Mouse (Mus musculus): Measurements from ENCODE around the gene Fam120a.
A peak's percentile ranks its signal among the peaks of the same experiment; 100 is the strongest.

The Fam120a gene

DNA sequence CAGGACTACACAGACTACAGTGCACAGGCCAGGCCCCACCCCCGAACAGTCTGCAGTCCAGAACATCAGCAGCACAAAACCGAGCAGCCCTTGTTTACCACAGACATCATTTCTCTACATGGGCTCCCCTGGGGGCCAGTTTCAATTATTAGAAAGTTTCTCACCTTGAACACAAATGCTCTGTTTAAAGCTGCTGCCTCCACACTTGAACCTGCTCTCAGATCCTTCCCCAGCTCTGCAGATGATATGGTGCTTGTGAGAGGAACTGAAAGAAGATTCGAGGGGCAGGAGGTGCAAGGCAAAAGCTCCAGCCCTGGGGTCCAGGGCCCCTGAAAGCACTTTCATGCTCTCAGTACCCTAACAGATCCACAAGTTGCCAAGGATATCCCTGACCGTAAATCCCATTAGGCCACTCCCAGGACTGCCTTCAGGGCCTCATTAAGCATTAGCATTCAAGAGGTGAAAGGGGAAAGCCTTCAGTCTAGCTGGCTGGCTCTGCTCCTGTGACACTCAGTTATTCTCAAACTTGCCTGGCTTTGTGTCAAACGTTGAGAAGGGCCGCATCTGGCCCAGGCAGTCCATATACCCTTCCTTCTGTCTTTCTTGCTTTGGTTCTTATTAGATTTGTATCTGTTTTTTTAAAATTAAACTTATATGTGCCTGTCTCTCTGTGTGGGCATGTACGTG, 110.4 kb downstream of the Fam120a start:
- no peak for DNase-seq (ENCODE audit: low spot score in 2 of 2)

DNA sequence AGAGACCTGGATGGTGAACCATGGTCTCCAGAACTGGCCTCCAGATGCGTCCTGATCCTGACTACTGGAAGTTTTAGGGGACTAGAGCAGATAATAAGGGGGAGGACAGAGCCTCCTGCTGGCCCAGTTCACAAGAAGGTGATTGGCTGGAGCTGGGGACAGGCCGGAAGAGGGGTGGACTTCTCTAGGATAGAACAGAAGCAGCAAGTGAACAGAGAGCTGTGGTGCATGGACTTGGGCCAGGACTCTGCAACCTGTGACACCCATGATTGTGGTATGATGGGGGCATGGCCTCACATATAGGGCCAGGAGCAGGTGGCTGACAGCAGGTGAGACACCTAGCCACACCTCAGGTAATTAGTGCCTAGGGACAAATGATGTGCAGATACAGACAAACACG, 113.9 kb downstream of the Fam120a start:
- no peak for DNase-seq (ENCODE audit: low spot score in 2 of 2)

DNA sequence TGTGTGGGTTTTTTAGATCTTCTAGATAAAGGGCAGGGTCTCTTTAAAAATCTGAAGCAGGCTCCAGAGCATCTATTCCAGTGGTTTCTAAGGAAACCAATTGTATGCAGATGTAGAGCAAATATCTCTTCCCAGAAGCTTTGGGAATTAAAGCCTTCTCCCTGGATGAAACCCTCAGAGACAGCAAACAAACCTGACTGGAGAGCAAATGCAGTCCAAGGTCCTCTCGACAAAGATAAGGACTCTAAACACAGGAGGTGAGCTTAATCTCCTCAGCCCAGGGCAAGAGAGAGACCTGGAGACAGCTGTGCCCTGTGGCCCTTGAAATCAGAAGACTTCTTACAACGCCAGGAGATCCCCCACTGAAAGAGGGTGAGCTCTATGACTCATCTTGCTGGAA, 114.3 kb downstream of the Fam120a start:
- no peak for DNase-seq (ENCODE audit: low spot score in 2 of 2)

GRCm38 (mm10) chr13:48852859-48853258, 115.0 kb downstream of the Fam120a start:
- no peak for DNase-seq (ENCODE audit: low spot score in 2 of 2)

DNA sequence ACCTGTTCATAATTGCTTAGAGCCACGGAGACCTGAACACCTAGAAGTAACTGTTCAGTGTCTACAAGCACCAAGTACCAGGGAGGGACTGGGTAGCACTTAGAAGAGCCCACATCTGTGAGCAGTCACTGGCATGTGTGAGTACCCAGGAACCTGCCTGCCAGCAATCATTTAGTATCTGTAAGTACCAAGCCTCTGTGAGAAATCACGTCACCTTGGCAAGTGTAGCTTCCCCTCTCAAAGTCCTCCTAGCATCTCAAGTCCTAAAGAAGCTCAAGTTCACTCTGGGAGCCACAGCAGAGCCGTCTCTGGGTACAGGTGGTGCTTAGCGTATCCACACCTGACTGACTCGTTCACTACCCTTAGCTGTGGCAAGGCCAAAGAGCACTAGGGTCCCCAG, 116.1 kb downstream of the Fam120a start:
- DNase-seq (ENCODE audit: low spot score in 2 of 2), result no peak

- DNase-seq (ENCODE audit: low spot score in 2 of 2), result no peak
Observed at GRCm38 (mm10) chr13:48850771-48851170, 117.0 kb downstream of the Fam120a start.

DNA sequence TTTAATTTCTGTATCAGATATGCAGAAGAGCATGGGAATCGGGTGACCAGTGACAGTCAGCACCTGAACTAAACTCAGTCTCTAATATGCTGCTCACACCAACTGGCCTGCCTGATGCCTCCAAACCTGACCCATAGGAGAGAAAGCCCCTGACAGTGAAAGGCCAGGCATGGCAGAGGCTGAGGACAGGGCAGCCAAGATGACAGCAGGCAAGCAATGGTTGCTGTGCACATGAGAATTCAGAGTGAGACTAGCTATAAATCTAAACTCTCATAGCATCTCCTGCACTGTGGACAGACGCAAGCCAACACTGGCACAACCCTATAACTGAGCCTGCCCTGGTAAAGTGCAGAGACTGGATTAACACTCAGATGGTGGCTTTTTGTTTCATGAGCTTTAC, 117.5 kb downstream of the Fam120a start:
- DNase-seq (ENCODE audit: low spot score in 2 of 2), result no peak

DNA sequence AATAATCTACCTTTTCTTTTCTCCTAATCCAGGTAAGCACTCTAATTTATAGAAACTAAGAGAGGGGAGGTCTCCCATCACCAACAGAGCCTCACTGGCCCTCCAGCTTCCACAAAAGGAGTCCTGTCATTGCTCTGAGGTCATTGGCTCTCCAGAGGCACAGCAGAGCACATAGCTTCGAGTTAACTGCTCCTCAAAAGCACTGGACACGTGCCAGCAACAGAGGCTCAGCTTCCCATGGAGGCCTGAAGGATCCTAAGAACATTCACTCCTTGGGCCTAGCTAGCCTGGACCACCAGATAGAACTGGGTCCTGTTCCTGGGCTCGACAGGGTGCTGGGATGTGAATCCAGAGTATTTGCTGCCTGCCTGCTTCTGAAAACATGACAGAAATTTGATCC, 118.7 kb downstream of the Fam120a start:
- no peak for DNase-seq (ENCODE audit: low spot score in 2 of 2)

DNA sequence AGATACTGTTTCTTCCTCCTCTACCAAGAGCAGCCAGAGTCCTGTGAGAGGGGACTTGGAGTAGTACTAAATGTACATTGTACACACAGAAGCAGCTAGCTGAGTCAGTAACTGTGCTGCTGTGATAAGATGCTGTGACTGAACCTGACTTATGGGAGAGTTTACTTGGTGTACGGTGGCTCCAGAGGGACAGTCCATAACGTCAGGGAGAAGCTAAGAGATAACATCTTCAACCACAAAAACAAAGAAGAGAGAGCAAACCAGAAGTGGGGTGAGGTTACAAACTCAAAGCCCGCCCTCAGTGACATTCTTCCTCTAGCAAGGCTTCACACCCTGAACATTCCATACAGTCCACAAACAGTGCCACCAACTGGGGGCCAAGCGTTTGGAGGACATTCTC, 122.5 kb downstream of the Fam120a start:
- DNase-seq (ENCODE audit: low spot score in 2 of 2), result peak in 1 of 2 experiments; percentile 41

- peak; percentile 56 to 69 for DNase-seq (ENCODE audit: low spot score in 2 of 2)
Observed at GRCm38 (mm10) chr13:48843530-48843929, 124.3 kb downstream of the Fam120a start.

DNA sequence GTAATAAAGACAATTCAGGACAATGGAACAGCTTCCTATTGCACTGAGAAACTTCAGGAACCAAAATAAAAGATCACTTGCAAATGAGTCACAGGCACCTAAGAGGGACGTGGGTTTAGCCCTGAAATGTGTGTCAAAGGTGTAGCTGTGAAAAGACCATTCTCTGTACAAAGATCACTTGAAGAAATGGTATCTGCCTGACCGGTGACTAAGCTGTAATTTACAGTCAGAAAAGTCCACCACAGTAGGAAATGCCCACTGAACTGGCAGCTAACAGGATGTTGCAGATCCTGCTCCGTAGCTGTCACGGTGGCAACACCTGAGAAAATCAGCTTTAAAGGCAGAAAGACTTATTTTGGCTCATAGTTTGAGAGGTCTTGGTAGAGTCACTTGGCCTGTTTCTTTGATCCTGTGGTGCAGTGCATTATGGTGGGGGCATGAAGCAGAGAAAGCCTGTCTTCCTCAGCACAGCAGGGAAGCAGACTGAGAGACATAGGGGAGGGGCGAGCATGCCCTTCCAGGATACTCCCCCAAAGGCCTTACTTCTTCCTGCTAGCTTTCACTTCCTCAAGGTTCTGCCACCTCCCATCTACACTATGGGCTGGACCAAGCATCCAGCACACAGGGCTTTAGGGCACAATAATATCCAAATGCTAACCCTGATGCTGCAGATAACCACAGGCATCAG, 125.8 kb downstream of the Fam120a start:
- DNase-seq (ENCODE audit: low spot score in 2 of 2), result no peak

GRCm38 (mm10) chr13:48838284-48838683, 129.5 kb downstream of the Fam120a start:
- no peak for DNase-seq (ENCODE audit: low spot score in 2 of 2)

GRCm38 (mm10) chr13:48837537-48837936, 130.3 kb downstream of the Fam120a start:
- peak in 1 of 2 experiments; percentile 49 for DNase-seq (ENCODE audit: low spot score in 2 of 2)

DNA sequence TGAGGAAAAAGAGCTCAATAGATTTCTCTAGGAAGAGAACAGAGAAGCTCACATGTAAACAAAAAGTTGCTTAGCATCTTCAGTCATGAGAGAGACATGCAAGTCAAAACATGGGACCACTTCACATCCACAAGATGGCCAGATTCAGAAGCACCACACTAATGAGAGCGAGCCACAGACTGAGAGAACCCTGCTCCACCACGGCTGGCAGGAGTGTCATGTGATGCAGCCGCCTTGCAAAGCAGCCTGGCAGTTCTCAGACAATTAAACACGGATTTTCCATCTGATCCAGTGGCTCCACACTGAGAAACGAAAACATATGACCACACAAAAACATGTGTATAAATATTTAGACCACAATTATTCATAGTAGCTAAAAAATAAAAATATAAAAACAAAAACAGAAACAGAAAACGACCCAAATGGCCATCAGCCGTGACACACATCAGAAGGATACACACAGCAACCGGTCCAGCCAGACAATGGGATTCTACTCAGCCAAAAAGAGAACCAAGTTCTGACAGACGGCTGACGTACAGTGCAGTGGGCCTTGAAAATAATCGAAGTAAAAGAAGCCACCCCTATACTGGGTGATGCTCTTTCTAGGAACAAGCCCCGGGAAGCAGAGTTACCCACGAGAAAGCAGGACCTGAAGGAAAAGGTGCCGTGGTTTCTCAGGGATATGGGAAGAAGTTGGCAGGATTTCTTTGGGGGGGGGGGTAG, 137.1 kb downstream of the Fam120a start:
- no peak for DNase-seq (ENCODE audit: low spot score in 2 of 2)

DNA sequence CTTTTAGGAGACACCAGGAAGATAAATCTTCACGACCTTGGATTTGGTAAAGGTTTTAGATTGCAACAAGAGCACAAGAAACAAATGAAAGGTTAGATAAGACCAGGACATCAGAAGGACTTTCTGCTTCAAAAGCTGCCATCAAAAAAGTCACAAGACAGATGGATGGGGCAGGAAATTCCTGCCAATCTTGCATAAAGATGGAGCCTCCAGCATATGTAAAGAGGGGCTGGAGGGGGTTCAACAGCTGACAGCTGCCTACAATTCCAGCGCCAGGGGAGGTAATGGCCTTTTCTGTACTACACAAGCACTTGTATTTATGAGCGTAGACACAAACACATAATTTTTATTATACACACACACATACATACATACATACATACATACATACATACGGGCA, 138.0 kb downstream of the Fam120a start:
- DNase-seq (ENCODE audit: low spot score in 2 of 2), result no peak
